Mouse (Mus musculus): ENCODE results near the gene C1qtnf4. TPM values are rescaled to one million over a fixed set of nuclear protein-coding genes. Genes with fewer than 3 reads are reported as not detected.
"Not testable (repeated sequence)": the region's sequence is repeated elsewhere in the genome, so short reads cannot be mapped to it uniquely, and the experiment has no call there.

C1qtnf4 gene
- polyA plus RNA-seq, 1 experiment, result 1.7 TPM

DNA sequence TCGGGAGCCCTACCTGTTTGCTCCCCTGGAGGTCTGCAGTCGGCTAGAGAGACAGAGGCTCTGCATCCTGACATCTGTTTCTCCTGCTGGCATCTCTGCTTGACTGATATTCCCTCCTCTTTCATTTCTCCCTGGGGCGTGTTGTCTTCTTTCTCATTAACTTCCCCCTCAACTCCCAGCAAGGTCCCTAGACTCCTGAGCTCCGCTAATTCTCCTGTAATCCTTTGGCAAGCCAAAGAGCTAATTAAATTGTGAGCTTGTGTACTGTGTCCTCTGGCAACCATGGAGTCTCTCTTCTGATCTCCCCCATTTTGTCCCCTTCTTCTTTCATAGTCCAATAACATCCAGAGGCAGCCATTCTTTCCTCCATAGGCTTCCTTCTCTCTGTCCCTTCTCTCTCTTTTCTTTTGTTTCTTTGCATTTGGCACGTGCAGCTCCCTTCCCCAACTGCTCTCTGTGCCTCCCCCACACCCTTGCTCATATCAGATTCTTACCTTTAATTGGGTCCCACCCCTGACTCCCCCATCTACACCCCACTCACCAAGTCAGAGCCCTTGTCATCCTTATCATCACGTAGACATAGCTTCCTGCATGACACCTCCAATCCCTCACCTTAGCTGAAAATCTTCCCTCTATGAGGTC lies 5.4 kb upstream of the C1qtnf4 start:
- H3K4me1 ChIP-seq (ENCODE audit: control insufficient read depth, insufficient read depth, insufficient read length), result no peaks in the 10 kb centered on the region
- no peak overlapping the region for H3K27ac ChIP-seq (ENCODE audit: insufficient read depth, low read length)
- no peak for DNase-seq (ENCODE audit: low read depth in 1 of 2, low spot score in 2 of 2)
- no peak overlapping the region for H3K4me3 ChIP-seq (ENCODE audit: extremely low read depth, insufficient read depth, insufficient read length)
- peaks cover 2% of the 10 kb centered on the region; the same call in 1 of the 2 replicates for H3K27me3 ChIP-seq (ENCODE audit: control insufficient read depth, insufficient read depth, low read length)
- H3K36me3 ChIP-seq (ENCODE audit: control insufficient read depth, insufficient read depth, low read length), result no peaks in the 10 kb centered on the region
- WGBS, result 57% methylated on average over 6 of the region's 6 CpGs
- no peak for TF ChIP-seq CTCF (IDR thresholded peaks at IDR 0.05; ENCODE audit: extremely low read depth, insufficient read depth, insufficient read length, insufficient replicate concordance)

DNA sequence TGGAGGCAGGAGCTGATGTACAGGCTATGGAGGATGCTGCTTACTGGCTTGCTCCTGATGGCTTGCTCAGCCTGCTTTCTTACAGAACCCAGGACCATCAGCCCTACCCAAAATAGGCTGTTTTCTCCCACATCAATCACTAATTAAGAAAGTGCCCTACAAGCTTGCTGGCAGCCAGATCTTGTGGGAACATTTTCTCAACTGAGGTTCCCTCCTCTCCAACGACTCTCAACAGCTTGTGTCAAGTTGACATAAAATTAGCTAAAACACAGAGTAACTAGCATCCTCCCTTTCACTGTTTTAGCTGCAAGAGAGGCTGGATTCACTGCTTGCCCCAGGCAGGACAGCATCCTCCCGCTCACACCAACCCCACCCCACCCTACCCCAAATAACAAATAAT lies 3.8 kb upstream of the C1qtnf4 start:
- no peak overlapping the region for H3K27ac ChIP-seq (ENCODE audit: insufficient read depth, low read length)
- peaks cover 4% of the 10 kb centered on the region; the same call in 1 of the 2 replicates for H3K4me1 ChIP-seq (ENCODE audit: control insufficient read depth, insufficient read depth, insufficient read length)
- WGBS, result 84% methylated on average over 2 of the region's 2 CpGs
- H3K36me3 ChIP-seq (ENCODE audit: control insufficient read depth, insufficient read depth, low read length), result no peaks in the 10 kb centered on the region
- peaks cover 9% of the 10 kb centered on the region for H3K27me3 ChIP-seq (ENCODE audit: control insufficient read depth, insufficient read depth, low read length)
- DNase-seq (ENCODE audit: low read depth in 1 of 2, low spot score in 2 of 2), result no peak
- TF ChIP-seq POLR2A (IDR thresholded peaks at IDR 0.05; ENCODE audit: low read depth, low read length) (no peak), CTCF (IDR thresholded peaks at IDR 0.05; ENCODE audit: extremely low read depth, insufficient read depth, insufficient read length, insufficient replicate concordance) (no peak)
- H3K4me3 ChIP-seq (ENCODE audit: extremely low read depth, insufficient read depth, insufficient read length), result no peak overlapping the region

DNA sequence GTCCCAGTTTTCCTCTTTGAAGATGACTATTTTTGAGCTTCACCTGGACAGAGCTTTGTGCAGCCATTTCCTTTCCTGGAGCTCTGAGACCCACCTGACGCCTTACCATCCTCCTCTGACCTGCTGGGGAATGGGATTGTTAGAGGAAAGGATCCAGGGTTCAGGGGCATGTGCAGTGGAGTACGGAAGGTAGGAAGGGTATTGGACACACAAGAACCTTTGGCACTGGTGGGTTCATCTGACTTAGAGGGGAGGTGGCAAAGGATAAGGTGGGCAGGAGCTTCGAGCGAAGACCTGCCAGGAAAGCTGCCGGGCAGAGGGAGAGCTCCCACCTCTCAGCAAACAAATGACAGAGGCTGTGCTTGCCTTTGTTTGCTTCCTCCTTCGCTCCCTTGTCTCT lies 776 bp downstream of the C1qtnf4 start:
- no peak for TF ChIP-seq POLR2A (IDR thresholded peaks at IDR 0.05; ENCODE audit: low read depth, low read length)
- TF ChIP-seq CTCF (IDR thresholded peaks at IDR 0.05; ENCODE audit: extremely low read depth, insufficient read depth, insufficient read length, insufficient replicate concordance), result no peak
- Histone ChIP-seq H3K27me3 (ENCODE audit: control insufficient read depth, insufficient read depth, low read length) (peaks cover 16% of the 10 kb centered on the region), H3K4me1 (ENCODE audit: control insufficient read depth, insufficient read depth, insufficient read length) (peaks cover 15% of the 10 kb centered on the region; the same call in 1 of the 2 replicates), H3K4me3 (ENCODE audit: extremely low read depth, insufficient read depth, insufficient read length) (no peak overlapping the region), H3K27ac (ENCODE audit: insufficient read depth, low read length) (no peak overlapping the region), H3K36me3 (ENCODE audit: control insufficient read depth, insufficient read depth, low read length) (no peaks in the 10 kb centered on the region)
- DNase-seq (ENCODE audit: low read depth in 1 of 2, low spot score in 2 of 2), result no peak
- WGBS, result 56% methylated on average over 6 of the region's 6 CpGs

DNA sequence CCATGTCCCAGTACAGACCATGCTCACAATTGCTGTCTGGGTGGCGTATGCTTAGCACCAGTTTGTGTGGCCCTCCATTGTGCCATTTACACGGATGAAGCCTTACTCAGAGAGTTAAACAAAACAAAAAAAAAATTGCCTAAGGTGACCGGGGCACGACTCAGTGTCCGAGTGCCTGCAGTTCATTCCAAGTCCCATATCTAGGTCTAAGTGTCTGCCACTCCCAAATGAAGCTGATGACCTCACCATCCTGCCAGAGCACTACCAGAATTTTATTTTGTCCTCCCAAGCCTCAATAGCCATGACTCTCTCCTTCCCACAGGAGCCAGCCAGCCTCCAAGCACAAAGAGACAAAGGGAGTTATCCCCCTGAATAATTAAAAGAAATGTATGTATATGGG lies 2.0 kb downstream of the C1qtnf4 start:
- peaks cover 16% of the 10 kb centered on the region for H3K27me3 ChIP-seq (ENCODE audit: control insufficient read depth, insufficient read depth, low read length)
- H3K4me1 ChIP-seq (ENCODE audit: control insufficient read depth, insufficient read depth, insufficient read length), result peaks cover 15% of the 10 kb centered on the region; the same call in 1 of the 2 replicates
- DNase-seq (ENCODE audit: low read depth in 1 of 2, low spot score in 2 of 2), result no peak
- TF ChIP-seq CTCF (IDR thresholded peaks at IDR 0.05; ENCODE audit: extremely low read depth, insufficient read depth, insufficient read length, insufficient replicate concordance), result no peak
- TF ChIP-seq POLR2A (IDR thresholded peaks at IDR 0.05; ENCODE audit: low read depth, low read length), result no peak
- no peak overlapping the region for H3K27ac ChIP-seq (ENCODE audit: insufficient read depth, low read length)
- 78% methylated on average over 5 of the region's 5 CpGs for WGBS
- H3K4me3 ChIP-seq (ENCODE audit: extremely low read depth, insufficient read depth, insufficient read length), result no peak overlapping the region
- no peaks in the 10 kb centered on the region for H3K36me3 ChIP-seq (ENCODE audit: control insufficient read depth, insufficient read depth, low read length)

DNA sequence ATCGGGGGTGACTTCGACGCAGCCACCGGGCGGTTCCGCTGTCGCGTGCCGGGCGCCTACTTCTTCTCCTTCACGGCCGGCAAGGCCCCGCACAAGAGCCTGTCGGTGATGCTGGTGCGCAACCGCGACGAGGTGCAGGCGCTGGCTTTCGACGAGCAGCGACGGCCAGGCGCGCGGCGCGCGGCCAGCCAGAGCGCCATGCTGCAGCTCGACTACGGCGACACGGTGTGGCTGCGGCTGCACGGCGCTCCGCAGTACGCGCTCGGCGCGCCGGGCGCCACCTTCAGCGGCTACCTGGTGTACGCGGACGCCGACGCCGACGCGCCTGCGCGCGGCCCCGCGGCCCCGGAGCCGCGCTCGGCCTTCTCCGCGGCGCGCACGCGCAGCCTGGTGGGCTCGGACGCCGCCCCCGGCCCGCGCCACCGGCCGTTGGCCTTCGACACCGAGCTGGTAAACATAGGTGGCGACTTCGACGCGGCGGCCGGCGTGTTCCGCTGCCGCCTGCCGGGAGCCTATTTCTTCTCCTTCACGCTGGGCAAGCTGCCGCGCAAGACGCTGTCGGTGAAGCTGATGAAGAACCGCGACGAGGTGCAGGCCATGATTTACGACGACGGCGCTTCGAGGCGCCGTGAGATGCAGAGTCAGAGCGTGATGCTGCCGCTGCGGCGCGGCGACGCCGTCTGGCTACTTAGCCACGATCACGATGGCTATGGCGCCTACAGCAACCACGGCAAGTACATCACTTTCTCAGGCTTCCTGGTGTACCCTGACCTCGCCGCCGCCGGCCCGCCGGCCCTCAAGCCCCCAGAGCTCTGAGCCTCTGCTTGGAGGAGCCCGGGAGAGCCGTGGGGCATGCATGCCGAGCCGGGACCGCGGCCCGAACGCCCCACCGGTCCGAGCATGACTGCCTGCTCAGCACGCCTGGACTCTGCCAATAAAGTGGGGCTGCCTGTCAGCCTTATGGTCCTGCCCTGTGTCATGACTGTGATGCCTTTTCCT lies 4.2 kb downstream of the C1qtnf4 start:
- H3K4me1 ChIP-seq (ENCODE audit: control insufficient read depth, insufficient read depth, insufficient read length), result peaks cover 15% of the 10 kb centered on the region; the same call in 1 of the 2 replicates
- no peak overlapping the region for H3K27ac ChIP-seq (ENCODE audit: insufficient read depth, low read length)
- WGBS, result 6% methylated on average over 129 of the region's 133 CpGs
- H3K4me3 ChIP-seq (ENCODE audit: extremely low read depth, insufficient read depth, insufficient read length), result peak overlapping the region; percentile 51
- no peak for TF ChIP-seq POLR2A (IDR thresholded peaks at IDR 0.05; ENCODE audit: low read depth, low read length)
- no peak for TF ChIP-seq CTCF (IDR thresholded peaks at IDR 0.05; ENCODE audit: extremely low read depth, insufficient read depth, insufficient read length, insufficient replicate concordance)
- no peaks in the 10 kb centered on the region for H3K36me3 ChIP-seq (ENCODE audit: control insufficient read depth, insufficient read depth, low read length)
- peaks cover 14% of the 10 kb centered on the region for H3K27me3 ChIP-seq (ENCODE audit: control insufficient read depth, insufficient read depth, low read length)
- DNase-seq (ENCODE audit: low read depth in 1 of 2, low spot score in 2 of 2), result peak; percentile 17 to 25

DNA sequence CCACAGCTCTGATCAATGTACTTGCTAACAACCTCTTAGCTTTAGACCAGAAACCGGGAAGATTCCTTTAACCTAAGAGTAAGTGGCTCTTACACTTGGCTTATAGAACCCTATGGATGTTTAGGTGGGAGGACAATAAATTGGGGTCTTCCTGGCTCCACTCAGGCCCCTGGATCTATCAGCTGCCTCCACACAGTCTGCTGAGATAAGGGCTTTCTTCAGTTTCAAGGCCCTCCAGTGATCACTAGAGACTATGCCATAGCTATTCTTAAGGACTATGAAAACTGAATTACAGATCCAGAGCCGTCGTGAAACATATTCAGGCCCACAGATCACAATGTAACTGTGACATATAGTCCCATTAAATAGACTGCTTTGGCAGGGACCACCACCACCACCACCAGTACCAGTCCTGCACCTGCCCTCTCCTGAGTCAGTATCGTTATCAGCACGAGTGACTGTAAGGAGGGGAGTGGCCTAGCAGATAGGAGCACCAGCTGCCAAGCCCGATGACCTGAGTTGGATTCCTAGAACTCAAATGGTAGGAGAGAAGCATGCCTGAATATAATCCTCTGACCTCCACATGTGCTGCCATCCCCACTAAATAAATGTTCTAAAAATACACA lies 8.1 kb downstream of the C1qtnf4 start:
- Histone ChIP-seq H3K4me3 (ENCODE audit: extremely low read depth, insufficient read depth, insufficient read length) (no peak overlapping the region), H3K27ac (ENCODE audit: insufficient read depth, low read length) (no peak overlapping the region), H3K4me1 (ENCODE audit: control insufficient read depth, insufficient read depth, insufficient read length) (peaks cover 11% of the 10 kb centered on the region; the same call in 1 of the 2 replicates), H3K27me3 (ENCODE audit: control insufficient read depth, insufficient read depth, low read length) (peaks cover 7% of the 10 kb centered on the region; the same call in 1 of the 2 replicates), H3K36me3 (ENCODE audit: control insufficient read depth, insufficient read depth, low read length) (peaks cover 15% of the 10 kb centered on the region)
- WGBS, result 83% methylated on average over 6 of the region's 6 CpGs
- TF ChIP-seq POLR2A (IDR thresholded peaks at IDR 0.05; ENCODE audit: low read depth, low read length) (no peak), CTCF (IDR thresholded peaks at IDR 0.05; ENCODE audit: extremely low read depth, insufficient read depth, insufficient read length, insufficient replicate concordance) (no peak)
- no peak for DNase-seq (ENCODE audit: low read depth in 1 of 2, low spot score in 2 of 2)

DNA sequence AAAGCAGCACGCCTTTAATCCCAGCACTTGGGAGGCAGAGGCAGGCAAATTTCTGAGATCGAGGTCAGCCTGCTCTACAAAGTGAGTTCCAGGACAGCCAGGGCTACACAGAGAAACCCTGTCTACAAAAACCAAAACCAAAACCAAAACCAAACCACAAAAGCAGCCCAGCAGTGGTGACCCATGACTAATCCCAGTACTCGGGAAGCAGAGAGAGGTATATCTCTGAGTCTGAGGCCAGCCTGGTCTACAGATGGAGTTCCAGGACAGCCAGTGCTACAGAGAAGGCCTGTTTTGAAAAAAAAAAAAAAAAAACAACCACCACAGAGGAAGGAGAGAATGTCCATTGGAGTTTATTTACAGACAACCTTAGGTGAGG lies 8.6 kb downstream of the C1qtnf4 start:
- H3K27me3 ChIP-seq (ENCODE audit: control insufficient read depth, insufficient read depth, low read length); H3K4me1 ChIP-seq (ENCODE audit: control insufficient read depth, insufficient read depth, insufficient read length); H3K4me3 ChIP-seq (ENCODE audit: extremely low read depth, insufficient read depth, insufficient read length); DNase-seq (ENCODE audit: low read depth in 1 of 2, low spot score in 2 of 2); H3K27ac ChIP-seq (ENCODE audit: insufficient read depth, low read length): not testable (repeated sequence)
- 76% methylated on average over 3 of the region's 3 CpGs for WGBS
- H3K36me3 ChIP-seq (ENCODE audit: control insufficient read depth, insufficient read depth, low read length), result peaks cover 17% of the 10 kb centered on the region
